Comparison of ENCODE assay signal across 12 mouse cellular contexts in the genomic region with DNA sequence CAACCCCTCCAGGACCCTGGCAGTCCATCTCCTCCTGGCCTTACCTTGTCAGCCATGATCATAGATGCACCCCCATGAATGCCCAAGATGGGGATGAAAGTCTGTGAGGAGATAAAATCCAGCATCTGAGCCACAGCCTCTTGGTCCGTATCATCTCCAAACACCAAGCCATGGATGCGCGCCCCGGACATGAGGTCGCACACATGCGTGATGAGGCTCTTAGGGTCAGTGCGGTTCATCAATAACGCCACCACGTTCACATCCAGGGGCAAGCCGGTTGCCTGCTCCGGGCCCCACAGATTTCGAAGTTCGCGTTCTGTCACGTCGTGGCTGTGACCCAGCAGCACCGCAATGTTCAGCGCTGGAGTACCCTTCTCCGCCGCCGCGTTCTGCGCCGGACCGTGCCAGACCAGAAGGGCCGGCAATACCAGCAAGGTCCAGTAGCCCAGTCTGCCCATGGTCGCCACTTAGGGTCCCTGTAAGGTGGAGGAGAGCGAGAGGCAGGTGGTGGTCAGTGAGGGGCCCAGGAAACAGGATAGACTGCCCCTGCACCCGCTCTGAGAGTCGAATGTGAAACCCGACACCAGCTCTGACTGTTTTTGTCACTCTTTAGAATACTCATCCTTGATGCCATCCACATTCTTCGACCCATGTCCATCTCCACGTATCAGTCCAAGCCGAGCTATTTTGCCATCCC. TPM values are rescaled to one million over a fixed set of nuclear protein-coding genes. Genes with fewer than 3 reads are reported as not detected.
DNase-seq lines count a peak whose midpoint lies in the region; ATAC-seq and TF ChIP-seq lines count a peak whose summit lies in the region.
"Had no signal": no experiment of that assay in that cellular context is flagged by ENCODE, and none has a peak within 500 bp of the region (broad histone marks: within the 10 kb centered on the region; RNA-seq: fewer than 3 reads in every experiment).

No protein-coding gene starts in this region.

- intact Hi-C loops in heart, adult 2 months (cut with DNase I): loop anchor here (5.0 kb wide), 2 partner anchors 1090 to 1110 kb away; no protein-coding TSS in a partner anchor

- 16% methylated on average over 34 of the region's 34 CpGs for WGBS in heart, embryonic 13.5 days
- 23% methylated on average over 34 of the region's 34 CpGs for WGBS in heart, adult 2 months
- WGBS in embryonic facial prominence, embryonic 13.5 days: 17% methylated on average over 34 of the region's 34 CpGs
- WGBS in limb, embryonic 12.5 days: 18% methylated on average over 34 of the region's 34 CpGs

- no peak overlapping the region for H3K27ac ChIP-seq in heart, embryonic 13.5 days (replicated peaks)
- H3K27ac ChIP-seq in heart, adult 2 months: no peak overlapping the region
- no peak overlapping the region for H3K27ac ChIP-seq in ES-Bruce4 (ENCODE audit: insufficient read depth, low read length)
- H3K27ac ChIP-seq in embryonic facial prominence, embryonic 13.5 days: no peak overlapping the region
- H3K27ac ChIP-seq in limb, embryonic 12.5 days: no peak overlapping the region

- peak overlapping the region; percentile 81 for H3K4me2 ChIP-seq in heart, embryonic 13.5 days
- peak overlapping the region; percentile 78 for H3K4me2 ChIP-seq in embryonic facial prominence, embryonic 13.5 days
- H3K4me2 ChIP-seq in limb, embryonic 12.5 days: peak overlapping the region; percentile 68

- no peak for DNase-seq in heart, adult 2 months
- no peak for DNase-seq in spleen, postnatal 14 days (ENCODE audit: low spot score in 2 of 2)
- no peak for DNase-seq in testis, postnatal 14 days (ENCODE audit: low spot score)
- DNase-seq in MN1 (ENCODE audit: low spot score): no peak

- TF ChIP-seq POLR2A in heart, adult 2 months (IDR thresholded peaks at IDR 0.05; ENCODE audit: insufficient read depth, low read depth, low read length): no peak
- TF ChIP-seq POLR2A in ES-Bruce4 (IDR thresholded peaks at IDR 0.05; ENCODE audit: insufficient read depth, low read length): no peak

- peaks cover 35% of the 10 kb centered on the region for H3K4me1 ChIP-seq in heart, embryonic 13.5 days
- no peaks in the 10 kb centered on the region for H3K4me1 ChIP-seq in heart, adult 2 months (ENCODE audit: control insufficient read depth, insufficient read depth, low read length)
- H3K4me1 ChIP-seq in ES-Bruce4 (ENCODE audit: control insufficient read depth, insufficient read depth, low read length): no peaks in the 10 kb centered on the region
- peaks cover 32% of the 10 kb centered on the region for H3K4me1 ChIP-seq in embryonic facial prominence, embryonic 13.5 days
- H3K4me1 ChIP-seq in limb, embryonic 12.5 days (replicated peaks): peaks cover 35% of the 10 kb centered on the region

- H3K9ac ChIP-seq in heart, embryonic 13.5 days: 0 out of 2 replicates have a peak overlapping the region, but pooled peaks have one; percentile 44
- H3K9ac ChIP-seq in heart, adult 2 months (ENCODE audit: low read depth, low read length): no peak overlapping the region
- no peak overlapping the region for H3K9ac ChIP-seq in ES-Bruce4 (ENCODE audit: low read depth, poor library complexity, severe bottlenecking)
- no peak overlapping the region for H3K9ac ChIP-seq in embryonic facial prominence, embryonic 13.5 days
- H3K9ac ChIP-seq in limb, embryonic 12.5 days (replicated peaks): no peak overlapping the region

- ATAC-seq in heart, embryonic 13.5 days (ENCODE audit: extremely low read depth, insufficient number of reproducible peaks, low FRiP score, low TSS enrichment): no peak
- ATAC-seq in embryonic facial prominence, embryonic 13.5 days (ENCODE audit: insufficient number of reproducible peaks, insufficient read depth, low FRiP score, low TSS enrichment, low read depth): no peak
- no peak for ATAC-seq in limb, embryonic 12.5 days (ENCODE audit: insufficient number of reproducible peaks, insufficient read depth, low FRiP score, low TSS enrichment, low read depth)

- no peak for TF ChIP-seq EP300 in heart, adult 2 months (IDR thresholded peaks at IDR 0.05; ENCODE audit: insufficient read depth, low read depth, low read length)
- no peak for TF ChIP-seq EP300 in ES-Bruce4 (IDR thresholded peaks at IDR 0.05; ENCODE audit: insufficient read depth, low read depth, low read length)

- no peaks in the 10 kb centered on the region for H3K9me3 ChIP-seq in heart, embryonic 13.5 days
- H3K9me3 ChIP-seq in ES-Bruce4 (replicated peaks; ENCODE audit: control insufficient read depth, insufficient read depth, low read length, poor library complexity, severe bottlenecking): no peaks in the 10 kb centered on the region
- H3K9me3 ChIP-seq in embryonic facial prominence, embryonic 13.5 days: no peaks in the 10 kb centered on the region
- no peaks in the 10 kb centered on the region for H3K9me3 ChIP-seq in limb, embryonic 12.5 days

- no peaks in the 10 kb centered on the region for H3K36me3 ChIP-seq in heart, embryonic 13.5 days
- H3K36me3 ChIP-seq in heart, adult 2 months (ENCODE audit: control insufficient read depth, insufficient read depth, low read length): no peaks in the 10 kb centered on the region
- H3K36me3 ChIP-seq in ES-Bruce4 (ENCODE audit: control insufficient read depth, insufficient read depth, low read length, poor library complexity, severe bottlenecking): no peaks in the 10 kb centered on the region
- no peaks in the 10 kb centered on the region for H3K36me3 ChIP-seq in embryonic facial prominence, embryonic 13.5 days
- no peaks in the 10 kb centered on the region for H3K36me3 ChIP-seq in limb, embryonic 12.5 days
- H3K36me3 ChIP-seq: G1E had no signal

- no peaks in the 10 kb centered on the region for H3K79me2 ChIP-seq in heart, adult 2 months (replicated peaks; ENCODE audit: control insufficient read depth, insufficient read depth, low read length)

- peak overlapping the region; percentile 49 for H3K4me3 ChIP-seq in heart, embryonic 13.5 days
- H3K4me3 ChIP-seq in heart, adult 2 months: no peak overlapping the region
- H3K4me3 ChIP-seq in ES-Bruce4 (ENCODE audit: low read depth, low read length): peak overlapping the region; percentile 49
- peak overlapping the region; percentile 44; the same call in 1 of the 2 replicates for H3K4me3 ChIP-seq in embryonic facial prominence, embryonic 13.5 days
- H3K4me3 ChIP-seq in limb, embryonic 12.5 days (replicated peaks): peak overlapping the region; percentile 42; the same call in 1 of the 2 replicates
- H3K4me3 ChIP-seq: myocyte had no signal

- H3K27me3 ChIP-seq in heart, embryonic 13.5 days (replicated peaks): peaks cover 79% of the 10 kb centered on the region
- H3K27me3 ChIP-seq in heart, adult 2 months (ENCODE audit: control insufficient read depth, insufficient read depth, low read length): peaks cover 5% of the 10 kb centered on the region
- H3K27me3 ChIP-seq in ES-Bruce4 (ENCODE audit: control insufficient read depth, insufficient read depth, low read length, poor library complexity, severe bottlenecking): peaks cover 8% of the 10 kb centered on the region
- H3K27me3 ChIP-seq in embryonic facial prominence, embryonic 13.5 days: peaks cover 77% of the 10 kb centered on the region
- H3K27me3 ChIP-seq in limb, embryonic 12.5 days: peaks cover 84% of the 10 kb centered on the region

- no peak for TF ChIP-seq CTCF in heart, adult 2 months (IDR thresholded peaks at IDR 0.05)
- no peak for TF ChIP-seq CTCF in ES-Bruce4 (IDR thresholded peaks at IDR 0.05; ENCODE audit: low read depth, low read length)

RNA-seq across cellular contexts. Expression of a gene that starts 3.1 kb away (rescaled TPM):
- 0.55 and 0.90 TPM in 2 replicates for polyA plus RNA-seq in heart, embryonic 13.5 days (2015; fragmentation: Nextera tagmentation; extraction: Ambion mirVana)
- under 1 TPM; 0.07 to 0.10 TPM for total RNA-seq in heart, adult 2 months (2021)
- polyA plus RNA-seq in heart, adult 2 months (2012; rRNA removed): 0.02 and 0.03 TPM in 2 replicates
- polyA plus RNA-seq in ES-Bruce4 (2011; ENCODE audit: insufficient read depth, insufficient read length, low read depth, missing spikeins): 0.37 and 0.39 TPM in 2 replicates
- polyA plus RNA-seq in embryonic facial prominence, embryonic 13.5 days (2015; fragmentation: Nextera tagmentation; extraction: Ambion mirVana): 0.81 and 1.3 TPM in 2 replicates
- polyA plus RNA-seq in limb, embryonic 12.5 days (2016; fragmentation: Nextera tagmentation; extraction: Ambion mirVana): 0.30 and 0.58 TPM in 2 replicates
- total RNA-seq: hematopoietic stem cell, adult 5-6 weeks; liver, adult 2 months had no signal
- polyA plus RNA-seq: G1E; liver, adult 2 months had no signal
